Mouse (Mus musculus) olfactory bulb, adult 2 months (tissue): ENCODE results near the gene Pold2. TPM values are rescaled to one million over a fixed set of nuclear protein-coding genes. Genes with fewer than 3 reads are reported as not detected.

Experiments used
- H3K27ac ChIP-seq: fragments of 200-500 bp; 2 replicates; pipeline ENCODE4 v1.5.1; 2012; ENCODE audit warnings: low read depth, low read length; ENCODE audit not compliant: insufficient read depth
- H3K4me1 ChIP-seq: fragments of 200-500 bp; 2 replicates; pipeline ENCODE4 v1.6.1; 2012; ENCODE audit warnings: low read length; ENCODE audit not compliant: control insufficient read depth, insufficient read depth
- H3K4me3 ChIP-seq: fragments of 200-500 bp; 2 replicates; pipeline ENCODE4 v1.5.1; 2012; ENCODE audit warnings: mild to moderate bottlenecking, low read depth, low read length, moderate library complexity; ENCODE audit not compliant: insufficient read depth
- CTCF ChIP-seq: fragments of 200-500 bp; IDR thresholded peaks from 2 replicates; pipeline ENCODE4 v1.5.1; 2012; ENCODE audit warnings: low read depth, mild to moderate bottlenecking, low read length, moderate library complexity; ENCODE audit not compliant: insufficient read depth
- POLR2A ChIP-seq: fragments of 200-500 bp; IDR thresholded peaks from 2 replicates; pipeline ENCODE4 v1.6.1; 2012; ENCODE audit warnings: mild to moderate bottlenecking, low read depth, low read length, moderate library complexity; ENCODE audit not compliant: insufficient read depth
- WGBS: fragments of 180-500 bp; shearing (Covaris S2); methylation state at CpG from one replicate; pipeline ENCODE4 v1.1.7; 2018; 5-methylcytosine and 5-hydroxymethylcytosine counted together
- polyA plus RNA-seq: library from polyadenylated mRNA; stranded (reverse); fragments of >200 nt; gene quantifications from 2 replicates; pipeline ENCODE4 v1.2.4, GENCODE M21; 2012; ENCODE audit warnings: low replicate concordance; ENCODE audit not compliant: missing spikeins, insufficient read depth, insufficient read length

Gene Pold2
- polyA plus RNA-seq, 1 experiment, result not detected

DNA sequence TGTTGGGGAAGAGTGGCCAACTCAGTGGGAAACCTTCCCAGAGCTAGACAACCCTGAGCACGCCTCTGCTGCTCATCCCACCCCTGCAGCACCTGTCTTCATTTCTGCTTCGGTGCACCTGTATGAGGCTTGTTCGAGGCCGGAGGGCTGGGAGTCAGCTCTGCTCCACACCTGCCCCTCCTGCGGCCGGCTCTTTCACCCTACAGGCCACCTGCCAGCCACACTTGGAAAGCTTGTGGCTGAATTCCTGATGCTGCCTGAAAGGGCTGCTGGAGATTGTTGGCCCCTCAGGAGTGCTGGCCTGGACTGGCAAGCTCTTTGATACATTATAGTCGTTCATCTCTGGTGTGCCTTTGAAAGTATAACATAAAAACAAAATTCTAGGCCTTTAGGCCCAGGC lies 37.7 kb downstream of the Pold2 start:
- Histone ChIP-seq H3K4me1 (peaks cover 13% of the 10 kb centered on the region), H3K4me3 (no peak overlapping the region), H3K27ac (no peak overlapping the region)
- TF ChIP-seq POLR2A, result no peak
- TF ChIP-seq CTCF, result no peak
- 76% methylated on average over 7 of the region's 7 CpGs for WGBS

DNA sequence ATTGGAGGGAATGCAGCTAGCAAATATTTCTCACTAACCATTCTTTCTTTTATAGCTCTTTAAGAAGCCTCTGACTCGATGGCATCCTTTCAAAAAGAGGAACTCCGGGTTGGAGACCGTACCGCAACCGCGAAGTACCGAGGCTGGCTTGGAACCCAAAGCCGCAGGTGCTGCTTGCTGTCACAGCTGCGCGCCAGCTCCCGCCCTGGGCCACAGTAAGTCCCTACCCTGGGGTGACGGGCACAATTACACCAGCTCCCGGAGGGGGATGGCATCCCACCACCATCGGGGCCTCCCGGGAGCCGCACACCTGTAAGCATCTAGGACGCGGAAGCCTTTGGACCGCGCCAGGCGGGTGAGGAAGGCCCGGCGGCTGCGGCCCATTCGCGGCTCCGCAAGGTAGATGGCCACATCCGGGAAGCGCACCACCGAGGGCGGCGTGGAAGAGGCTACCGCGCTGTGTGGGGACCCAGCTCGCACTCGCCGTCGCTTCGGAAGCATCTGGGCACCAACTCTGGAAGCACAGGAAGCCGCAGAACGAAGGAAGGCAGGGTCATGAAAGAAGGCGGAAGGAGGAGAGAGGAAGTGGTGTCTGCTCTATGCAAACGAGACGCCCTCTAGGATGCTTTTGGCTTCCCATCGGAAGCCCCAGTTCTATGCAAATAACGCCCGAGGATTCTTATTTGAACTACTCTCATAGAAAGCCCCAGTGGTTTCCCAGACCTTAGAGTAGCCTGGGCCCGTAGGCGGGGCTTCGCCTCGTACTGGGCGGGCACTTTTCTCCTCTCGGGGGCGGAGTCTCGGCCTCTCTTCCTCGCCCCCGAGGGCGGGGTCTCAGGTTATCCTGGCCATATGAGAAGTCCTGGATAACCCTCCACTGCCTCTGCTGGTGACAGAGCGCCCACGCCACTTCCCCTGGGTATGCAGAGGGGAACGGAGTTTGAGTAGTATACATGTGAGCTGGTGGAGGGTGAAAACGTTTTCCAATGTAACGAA lies 40.5 kb downstream of the Pold2 start, which contains the start of gene Polm:
TSS of gene Polm (minus strand) at position 766 of the 996 bp plus-strand sequence.
- H3K27ac ChIP-seq, result 0 out of 2 replicates have a peak within 1 kb of the TSS, but pooled peaks have one; percentile 4
- H3K4me3 ChIP-seq, result peak within 1 kb of the TSS; percentile 54
- TF ChIP-seq POLR2A, result peak; percentile 41; the same call in 1 of the 2 replicates
- TF ChIP-seq CTCF, result 0 out of 2 replicates have a peak, but pooled peaks have one; percentile 15

DNA sequence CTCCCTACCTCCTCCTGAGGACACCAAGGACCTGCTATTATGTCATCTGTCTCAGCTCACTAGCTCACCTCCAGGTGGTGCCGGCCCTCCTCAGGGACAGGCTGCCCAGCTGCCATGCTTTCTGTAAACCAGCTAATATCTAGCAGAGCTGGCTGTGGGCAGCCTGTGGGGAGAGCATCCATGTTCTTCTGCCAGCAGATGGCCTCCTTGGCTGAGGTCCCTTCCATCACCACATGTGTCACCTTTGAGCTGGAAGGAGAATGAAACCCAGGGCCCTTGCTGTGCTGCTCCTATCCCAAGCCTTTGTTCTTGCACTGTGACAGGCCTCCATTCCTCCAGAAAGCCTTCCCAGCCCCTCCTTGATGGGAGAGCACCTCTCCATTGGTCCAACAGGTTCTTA lies 42.0 kb downstream of the Pold2 start:
- 61% methylated on average over 1 of the region's 1 CpGs for WGBS
- TF ChIP-seq POLR2A (no peak), CTCF (no peak)
- H3K27ac ChIP-seq, result no peak overlapping the region
- H3K4me3 ChIP-seq, result no peak overlapping the region
- H3K4me1 ChIP-seq, result peaks cover 27% of the 10 kb centered on the region

More for the DNA sequence above, 40.5 kb downstream of the Pold2 start, which contains the start of gene Polm:
- peaks cover 27% of the 10 kb centered on the region for H3K4me1 ChIP-seq
- under 1% methylated on average over 63 of the region's 63 CpGs for WGBS

DNA sequence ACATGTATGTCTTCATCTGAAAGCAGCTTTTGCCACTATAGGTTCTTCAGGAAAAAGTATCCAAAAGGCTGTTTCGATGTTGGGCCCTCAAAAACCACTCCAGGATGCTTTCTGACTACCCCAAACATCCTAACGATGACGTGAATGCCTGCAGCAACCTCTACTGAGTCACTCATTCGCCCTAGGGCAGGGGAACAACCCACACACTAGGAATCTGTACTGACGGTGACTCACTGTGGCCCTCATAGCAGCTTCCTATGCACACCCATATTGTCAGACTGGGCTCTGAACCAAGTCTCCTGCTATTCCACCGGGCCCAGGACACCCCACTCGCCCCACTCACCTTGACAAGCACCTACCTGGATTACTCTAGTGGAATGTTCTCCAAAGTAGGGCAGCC lies 43.0 kb downstream of the Pold2 start:
- H3K27ac ChIP-seq, result no peak overlapping the region
- H3K4me3 ChIP-seq, result no peak overlapping the region
- 53% methylated on average over 7 of the region's 7 CpGs for WGBS
- no peak for TF ChIP-seq CTCF
- no peak for TF ChIP-seq POLR2A
- peaks cover 27% of the 10 kb centered on the region for H3K4me1 ChIP-seq

DNA sequence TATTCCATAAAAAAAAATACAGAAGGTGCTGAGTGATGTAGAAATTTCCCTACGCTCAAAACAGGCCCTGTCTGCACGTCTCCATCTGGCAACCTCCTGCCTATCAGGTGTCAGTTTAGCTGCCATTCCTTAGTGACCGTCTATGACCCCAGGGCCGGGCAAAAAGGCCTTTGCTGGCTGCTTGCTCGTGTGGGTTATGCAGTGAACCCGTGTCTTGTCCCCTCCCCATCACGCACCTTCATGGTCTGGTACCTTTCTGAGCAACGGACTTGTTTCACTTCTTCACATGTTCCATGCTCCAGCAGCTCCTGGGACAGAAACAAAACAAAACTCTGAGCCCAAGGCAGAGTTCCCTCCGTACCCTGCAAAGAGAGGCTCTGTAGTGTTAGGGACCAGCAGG lies 43.6 kb downstream of the Pold2 start:
- H3K27ac ChIP-seq, result no peak overlapping the region
- TF ChIP-seq CTCF (no peak), POLR2A (no peak)
- 93% methylated on average over 9 of the region's 9 CpGs for WGBS
- no peak overlapping the region for H3K4me3 ChIP-seq
- peaks cover 27% of the 10 kb centered on the region for H3K4me1 ChIP-seq

DNA sequence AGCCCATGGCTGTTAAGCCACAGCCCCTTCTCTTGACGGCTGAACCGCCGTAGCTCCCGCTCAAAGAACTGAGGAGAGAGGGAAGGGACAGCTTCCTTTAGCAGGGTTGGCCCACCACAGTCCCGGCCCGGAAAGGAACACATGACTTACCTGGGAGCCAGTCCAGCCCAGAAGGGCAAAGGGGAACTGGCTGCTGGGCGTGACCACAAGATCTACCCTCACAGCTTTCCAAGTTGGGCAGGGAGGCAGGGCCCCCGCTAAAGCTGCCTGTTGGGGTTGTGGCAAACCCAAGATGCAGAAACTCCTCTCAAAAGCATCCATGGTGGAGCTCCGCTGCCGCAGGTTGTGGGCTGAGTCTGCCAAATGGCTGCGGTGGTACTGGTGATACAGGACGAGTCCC lies 48.8 kb downstream of the Pold2 start:
- H3K27ac ChIP-seq, result no peak overlapping the region
- peaks cover 5% of the 10 kb centered on the region; the same call in 1 of the 2 replicates for H3K4me1 ChIP-seq
- WGBS, result 94% methylated on average over 12 of the region's 12 CpGs
- no peak overlapping the region for H3K4me3 ChIP-seq
- TF ChIP-seq POLR2A (no peak), CTCF (no peak)

DNA sequence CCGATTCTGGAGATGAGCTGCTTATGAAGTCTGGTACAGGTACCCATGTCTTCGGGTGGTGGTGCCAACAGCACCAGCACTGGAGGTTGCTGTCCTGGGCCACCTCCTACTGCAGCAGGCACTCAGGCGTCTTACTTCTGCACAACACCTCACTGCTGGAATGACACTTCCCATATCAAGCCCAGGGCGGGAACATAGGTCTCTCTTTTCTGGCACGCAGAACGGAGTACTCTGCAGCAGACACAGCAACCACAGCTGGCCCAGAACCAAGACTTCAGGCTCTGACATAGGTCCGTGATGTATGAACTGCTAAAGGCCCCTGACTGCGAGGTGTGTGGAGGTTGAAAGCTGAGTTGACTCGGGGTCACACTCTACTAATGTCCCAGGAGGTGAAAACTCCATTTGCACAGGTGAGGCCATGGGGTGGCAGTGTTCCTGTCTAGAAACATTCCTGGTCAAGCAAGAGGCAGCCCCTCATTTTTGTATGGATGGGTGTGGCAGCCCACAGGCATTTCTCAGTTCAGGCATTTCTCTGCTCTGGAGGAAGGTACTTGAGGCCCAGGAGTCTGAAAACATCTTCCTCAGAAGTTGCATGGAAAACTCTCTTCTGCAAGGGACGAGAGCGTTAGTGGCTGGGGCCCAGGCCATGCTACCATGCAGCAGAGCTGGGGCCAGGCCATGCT lies 49.4 kb downstream of the Pold2 start:
- TF ChIP-seq CTCF, result no peak
- TF ChIP-seq POLR2A, result no peak
- 87% methylated on average over 11 of the region's 11 CpGs for WGBS
- no peak overlapping the region for H3K4me3 ChIP-seq

DNA sequence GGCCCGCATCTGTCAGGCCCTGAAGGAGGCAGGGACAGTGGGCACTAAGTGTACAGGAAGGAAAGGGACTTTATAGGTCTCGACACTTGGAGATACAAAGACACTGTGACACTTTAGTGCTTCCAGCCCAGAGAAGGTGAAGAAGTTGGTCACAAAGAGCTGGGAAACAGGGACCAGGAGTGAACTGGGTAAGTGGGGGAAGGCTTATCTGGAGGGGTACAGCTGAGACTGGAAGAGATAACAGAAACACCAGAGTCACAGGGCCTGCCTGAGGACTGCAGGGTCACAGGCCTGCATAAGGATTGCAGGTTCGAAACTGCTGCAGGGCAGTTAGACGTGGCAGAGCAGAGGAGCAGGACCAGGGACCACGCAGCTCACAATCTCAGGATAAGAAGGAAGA lies 50.2 kb downstream of the Pold2 start:
- TF ChIP-seq POLR2A, result no peak
- no peak for TF ChIP-seq CTCF
- WGBS, result 94% methylated on average over 5 of the region's 5 CpGs

More for the DNA sequence above, 49.4 kb downstream of the Pold2 start:
- Histone ChIP-seq H3K27ac (no peak overlapping the region), H3K4me1 (0 out of 2 replicates have a peak, but pooled peaks cover 1% of the 10 kb centered on the region)

More for the DNA sequence above, 50.2 kb downstream of the Pold2 start:
- Histone ChIP-seq H3K27ac (no peak overlapping the region), H3K4me1 (no peaks in the 10 kb centered on the region), H3K4me3 (no peak overlapping the region)
